Mouse (Mus musculus) brown adipose tissue, adult 24 weeks (tissue): ENCODE measurements at regions not wholly inside any gene's neighbourhood (a gene's known extent, or its start where the extent isn't known, plus 50 kb on each side); places are given as distances from the start of the nearest gene placed in this dataset.
"Not testable (repeated sequence)": the region's sequence is repeated elsewhere in the genome, so short reads cannot be mapped to it uniquely, and the experiment has no call there.

Experiments used
- H3K27ac ChIP-seq: fragments of 200-500 bp; replicated peaks from 2 replicates; pipeline ENCODE4 v1.5.1; 2012; ENCODE audit warnings: low read depth, mild to moderate bottlenecking, low read length
- H3K4me1 ChIP-seq: fragments of 200-500 bp; 2 replicates; pipeline ENCODE4 v1.6.1; 2012; ENCODE audit warnings: low read length, mixed read lengths; ENCODE audit not compliant: control insufficient read depth, insufficient read depth, insufficient read length
- H3K4me3 ChIP-seq: fragments of 200-500 bp; 2 replicates; pipeline ENCODE4 v1.5.1; 2012; ENCODE audit warnings: low read depth, mild to moderate bottlenecking, low read length, moderate library complexity; ENCODE audit not compliant: insufficient read depth

DNA sequence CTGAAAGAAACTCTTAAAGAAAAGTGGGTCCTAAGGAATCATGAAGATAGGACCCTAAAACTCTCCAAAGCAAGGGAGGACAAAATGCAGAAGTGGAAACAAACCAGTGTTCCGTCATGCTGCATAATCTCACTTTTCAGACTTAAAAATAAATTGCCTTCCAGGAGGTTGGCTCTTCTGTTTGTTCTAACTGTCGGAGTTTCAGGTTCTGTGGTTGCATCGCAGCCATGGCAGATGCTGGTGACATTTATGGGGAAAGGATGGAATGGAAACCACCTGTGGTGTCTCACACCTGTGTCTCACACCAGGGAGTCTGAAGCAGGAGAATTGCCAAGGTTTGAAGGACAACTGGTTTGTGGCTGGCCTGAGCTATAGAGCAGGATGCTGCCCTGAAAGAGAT, 50.9 kb upstream of the Hivep1 start:
- H3K4me3 ChIP-seq = no peak overlapping the region
- no peak overlapping the region for H3K27ac ChIP-seq
- no peaks in the 10 kb centered on the region for H3K4me1 ChIP-seq

DNA sequence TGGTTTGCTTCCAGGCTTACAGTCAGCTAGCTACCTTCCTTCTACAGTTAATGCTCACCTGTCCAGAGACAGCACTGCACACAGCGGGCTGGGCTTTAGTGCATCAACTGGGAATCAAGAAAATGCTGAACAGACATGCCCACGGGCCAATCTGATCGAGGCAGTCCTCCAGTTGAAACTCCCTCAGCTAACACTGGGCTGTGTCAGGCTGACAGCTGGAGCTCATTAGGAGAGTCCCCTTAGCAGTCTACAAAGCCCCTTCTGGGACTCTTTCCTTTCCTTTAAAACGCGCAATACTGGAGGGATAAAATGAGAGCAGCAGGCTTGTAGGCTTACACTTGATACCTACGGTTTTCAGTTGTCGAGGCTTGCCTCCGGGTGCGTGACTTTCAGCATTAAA, 53.9 kb upstream of the Hivep1 start:
- Histone ChIP-seq H3K4me3 (no peak overlapping the region), H3K27ac (no peak overlapping the region), H3K4me1 (no peaks in the 10 kb centered on the region)

DNA sequence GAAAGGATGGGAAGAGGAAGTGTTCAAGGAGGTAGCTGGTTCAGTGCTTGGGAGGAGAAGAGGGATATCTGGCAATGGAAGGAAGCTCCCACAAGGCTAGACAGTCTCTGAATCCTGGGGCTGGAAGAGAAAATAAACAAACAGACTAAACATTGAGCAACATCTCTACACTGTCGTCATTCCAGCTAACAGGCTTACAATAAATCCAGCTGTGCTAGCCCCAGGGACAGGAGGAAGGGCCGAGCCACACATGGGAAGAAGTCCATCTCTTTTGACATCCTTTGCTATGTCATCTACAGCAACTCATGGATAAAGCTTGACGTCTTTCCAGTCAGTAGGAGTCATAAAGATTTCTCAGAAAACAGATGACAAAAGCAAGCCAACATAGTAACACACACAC, 57.7 kb upstream of the Hivep1 start:
- Histone ChIP-seq H3K4me1 (no peaks in the 10 kb centered on the region), H3K4me3 (no peak overlapping the region), H3K27ac (no peak overlapping the region)

DNA sequence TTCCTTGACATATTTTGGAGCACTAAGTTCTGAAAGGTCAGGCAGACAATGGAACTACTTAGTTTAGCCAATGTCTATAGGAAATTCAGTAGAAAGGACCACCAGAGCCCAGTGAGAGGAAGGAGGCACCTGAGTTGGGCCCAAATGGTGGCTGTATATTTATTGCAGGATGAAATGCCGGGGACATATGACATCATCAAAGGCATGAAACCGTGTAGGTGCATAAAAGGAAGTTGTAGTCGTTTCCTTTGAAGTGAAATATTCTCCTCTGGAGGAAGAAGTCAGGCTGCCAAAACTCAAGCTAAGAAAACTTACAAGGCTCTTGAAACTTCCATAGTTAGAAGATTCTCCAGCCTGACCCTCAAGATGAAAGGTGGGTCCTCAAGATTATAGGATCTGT, 75.9 kb upstream of the Hivep1 start:
- Histone ChIP-seq H3K4me1 (no peaks in the 10 kb centered on the region), H3K4me3 (no peak overlapping the region), H3K27ac (no peak overlapping the region)

DNA sequence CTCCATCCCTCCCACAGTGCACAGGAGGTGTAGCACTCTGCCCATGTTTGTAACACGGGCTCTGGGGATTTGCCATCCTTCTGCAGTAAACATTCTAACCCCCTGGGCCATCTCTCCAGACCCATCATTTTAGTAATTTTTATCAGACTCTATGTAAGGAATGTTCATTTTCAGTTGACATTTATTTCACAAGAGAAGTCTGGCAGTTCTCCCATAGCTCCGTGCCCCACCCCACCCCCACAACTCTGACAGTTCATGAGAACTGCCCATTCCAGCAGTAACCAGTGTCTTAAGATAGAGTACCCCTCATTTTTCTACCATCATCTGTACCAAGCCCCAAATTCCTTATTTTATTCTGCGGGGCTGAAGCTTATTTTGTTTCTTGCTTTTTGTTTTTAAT, 88.9 kb upstream of the Hivep1 start:
- Histone ChIP-seq H3K4me1 (no peaks in the 10 kb centered on the region), H3K4me3 (no peak overlapping the region), H3K27ac (no peak overlapping the region)

DNA sequence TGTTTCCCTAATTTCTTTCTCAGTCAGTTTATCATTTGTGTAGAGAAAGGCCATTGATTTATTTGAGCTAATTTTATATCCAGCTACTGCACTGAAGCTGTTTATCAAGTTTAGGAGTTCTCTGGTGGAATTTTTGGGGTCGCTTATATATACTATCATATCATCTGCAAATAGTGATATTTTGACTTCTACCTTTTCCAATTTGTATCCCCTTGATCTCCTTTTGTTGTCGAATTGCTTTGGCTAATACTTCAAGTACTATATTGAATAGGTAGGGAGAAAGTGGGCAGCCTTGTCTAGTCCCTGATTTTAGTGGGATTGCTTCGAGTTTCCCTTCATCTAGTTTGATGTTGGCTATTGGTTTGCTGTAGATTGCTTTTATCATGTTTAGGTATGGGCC, 90.9 kb upstream of the Hivep1 start:
- not testable (repeated sequence) for H3K27ac ChIP-seq, H3K4me3 ChIP-seq, H3K4me1 ChIP-seq

DNA sequence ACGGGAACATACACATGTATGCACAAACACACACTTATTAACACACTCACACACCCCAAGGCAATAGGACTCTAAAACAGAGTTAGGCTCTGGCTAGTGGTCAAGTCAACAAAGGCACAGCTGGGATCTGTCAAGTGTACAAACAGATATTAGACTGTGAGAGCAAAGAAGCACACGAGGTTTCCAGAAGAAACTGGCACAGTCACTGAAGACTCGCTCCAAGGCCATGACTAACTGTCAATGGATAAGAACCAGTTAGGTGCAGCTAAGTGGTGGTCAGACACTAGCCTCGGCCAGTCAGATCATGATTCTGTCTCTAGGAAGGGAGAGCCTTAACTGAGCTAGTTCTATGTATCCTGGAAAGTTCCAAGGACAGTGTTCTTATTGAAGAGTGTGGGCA, 93.9 kb upstream of the Hivep1 start:
- H3K4me3 ChIP-seq = no peak overlapping the region
- H3K27ac ChIP-seq = no peak overlapping the region
- H3K4me1 ChIP-seq = no peaks in the 10 kb centered on the region

DNA sequence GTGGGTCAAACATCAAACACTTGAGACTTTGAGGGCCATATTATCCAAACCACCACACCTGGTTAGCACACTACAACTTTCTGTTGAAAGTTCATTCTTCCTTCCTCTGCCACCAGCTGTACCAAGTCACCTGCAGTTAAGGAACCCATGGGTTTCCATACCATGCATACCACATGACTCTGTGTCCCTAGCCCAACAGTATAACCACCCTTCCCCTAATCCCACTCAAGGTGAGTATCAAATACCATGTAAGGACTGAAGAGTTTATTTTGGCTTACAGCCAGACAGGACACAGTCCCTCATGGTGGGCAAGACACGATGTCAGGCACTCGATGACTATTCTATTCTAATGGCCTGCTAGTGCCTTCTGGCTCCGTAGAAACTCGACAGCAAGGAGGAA, 95.9 kb upstream of the Hivep1 start:
- no peaks in the 10 kb centered on the region for H3K4me1 ChIP-seq

DNA sequence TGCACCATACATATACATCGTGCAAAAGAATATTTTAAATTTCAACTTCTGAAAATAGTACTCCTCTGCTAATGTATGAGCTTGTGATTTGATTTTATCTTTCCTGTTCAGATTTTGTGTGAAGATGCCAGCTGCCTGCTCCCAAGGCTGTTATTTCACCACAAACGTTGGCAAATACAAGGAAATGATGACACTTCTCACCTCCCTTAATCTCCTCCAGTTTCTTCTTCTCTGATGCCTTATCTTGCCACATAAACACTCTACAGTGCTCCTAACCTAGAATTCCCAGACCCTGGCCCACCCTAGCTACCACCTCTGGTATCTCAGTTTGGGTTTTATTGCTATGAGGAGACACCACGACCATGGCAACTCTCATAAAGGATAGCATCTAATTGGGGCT, 96.6 kb upstream of the Hivep1 start:
- H3K4me1 ChIP-seq = no peaks in the 10 kb centered on the region
- H3K4me3 ChIP-seq = no peak overlapping the region
- no peak overlapping the region for H3K27ac ChIP-seq

More for the DNA sequence above, 95.9 kb upstream of the Hivep1 start:
- no peak overlapping the region for H3K27ac ChIP-seq
- no peak overlapping the region for H3K4me3 ChIP-seq

DNA sequence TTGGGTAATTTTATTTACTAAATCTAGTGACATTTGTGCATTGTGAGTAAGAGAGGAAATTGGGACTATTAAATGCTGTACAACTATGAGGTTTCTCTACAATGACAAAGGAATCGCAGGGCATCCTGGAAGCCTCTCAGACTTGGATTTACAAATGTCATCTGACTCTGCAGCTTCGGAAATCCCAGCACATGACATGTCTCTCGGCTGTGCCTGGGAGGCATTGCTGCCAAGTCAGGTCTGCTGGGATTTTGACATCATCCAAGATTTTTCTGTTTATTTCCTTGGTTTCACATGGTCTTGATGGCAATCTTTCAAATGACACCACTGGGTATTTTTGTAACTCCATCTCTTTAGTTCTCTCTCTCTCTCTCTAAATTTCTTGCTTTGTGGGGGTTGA, 99.4 kb upstream of the Hivep1 start:
- H3K4me1 ChIP-seq = no peaks in the 10 kb centered on the region
- no peak overlapping the region for H3K4me3 ChIP-seq
- no peak overlapping the region for H3K27ac ChIP-seq

DNA sequence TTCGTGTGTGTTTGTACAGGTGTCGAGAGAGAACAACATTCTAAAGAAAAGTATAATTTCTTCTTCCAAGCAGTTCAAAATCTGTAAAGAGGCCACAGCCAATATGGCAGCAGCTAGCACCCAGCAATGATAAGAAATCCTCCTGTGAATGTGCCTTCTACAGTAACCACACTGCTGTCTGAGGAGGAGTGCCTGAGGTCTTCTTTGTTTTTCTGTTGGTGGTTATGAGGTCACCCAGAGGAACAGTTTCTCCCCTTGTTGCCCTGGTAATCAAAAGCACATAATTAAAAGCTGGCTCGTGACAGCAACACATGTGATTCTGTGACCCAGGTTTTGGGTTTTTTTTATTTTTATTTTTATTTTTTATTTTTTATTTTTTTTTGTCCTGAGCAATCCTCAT, 100.8 kb upstream of the Adtrp start:
- H3K27ac ChIP-seq = no peak overlapping the region
- H3K4me1 ChIP-seq = no peaks in the 10 kb centered on the region
- H3K4me3 ChIP-seq = no peak overlapping the region

DNA sequence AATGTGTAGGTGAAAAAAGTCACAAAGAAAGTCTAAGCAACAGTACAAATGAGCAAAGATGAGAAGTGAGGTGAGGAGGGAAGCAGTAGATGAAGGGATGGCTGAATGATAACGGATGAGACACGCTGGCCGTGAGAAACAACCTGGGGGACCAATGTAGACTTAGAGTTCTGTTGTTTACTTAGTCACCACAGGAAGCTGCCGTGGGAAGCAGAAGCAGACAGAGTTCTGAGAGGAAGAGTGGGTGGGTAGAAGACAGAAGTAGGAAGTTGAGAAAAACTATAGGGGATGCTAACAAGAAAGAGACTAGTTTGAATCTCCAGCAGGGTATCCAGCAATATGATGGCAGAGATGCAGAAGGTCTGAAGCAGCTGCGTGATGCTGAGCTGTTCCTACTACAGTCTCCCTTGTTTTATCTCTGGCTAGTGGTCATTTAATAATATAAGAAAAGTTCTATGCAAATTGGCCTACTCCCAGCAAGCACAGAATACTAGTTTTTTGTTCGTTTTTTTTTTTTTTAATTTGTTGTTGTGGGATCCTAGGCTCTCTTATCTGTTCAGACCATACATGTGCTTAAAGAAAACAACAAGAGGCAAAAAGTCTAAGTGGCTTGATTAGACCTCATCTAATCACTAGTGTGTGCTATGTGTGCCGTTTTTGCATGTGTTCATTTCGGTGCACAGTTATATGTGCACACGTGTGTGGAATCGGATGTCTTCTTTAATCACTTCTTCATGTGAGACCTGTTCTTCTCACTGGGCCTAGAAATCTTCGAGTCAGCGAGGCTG, 85.0 kb upstream of the Adtrp start:
- Histone ChIP-seq H3K27ac (no peak overlapping the region), H3K4me1 (no peaks in the 10 kb centered on the region), H3K4me3 (no peak overlapping the region)

DNA sequence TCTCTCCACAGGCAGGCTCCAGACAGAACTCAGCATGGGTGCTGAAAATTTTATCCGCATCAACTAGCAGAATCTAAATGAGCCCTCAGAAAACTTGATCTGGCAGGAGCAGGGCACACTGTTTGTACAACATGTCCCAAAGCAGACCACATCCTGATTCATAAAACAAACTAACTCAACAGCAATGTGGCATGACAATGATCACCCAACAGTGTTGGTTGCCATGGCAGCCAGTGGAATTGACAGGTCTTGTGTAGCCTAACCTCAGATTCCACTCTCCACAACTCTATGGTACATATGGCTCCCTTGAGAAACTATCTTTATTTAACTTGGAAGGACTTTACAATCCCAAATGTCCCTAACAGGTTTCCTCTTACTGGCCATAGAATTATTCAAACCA, 82.3 kb upstream of the Adtrp start:
- Histone ChIP-seq H3K27ac (no peak overlapping the region), H3K4me1 (no peaks in the 10 kb centered on the region), H3K4me3 (no peak overlapping the region)

DNA sequence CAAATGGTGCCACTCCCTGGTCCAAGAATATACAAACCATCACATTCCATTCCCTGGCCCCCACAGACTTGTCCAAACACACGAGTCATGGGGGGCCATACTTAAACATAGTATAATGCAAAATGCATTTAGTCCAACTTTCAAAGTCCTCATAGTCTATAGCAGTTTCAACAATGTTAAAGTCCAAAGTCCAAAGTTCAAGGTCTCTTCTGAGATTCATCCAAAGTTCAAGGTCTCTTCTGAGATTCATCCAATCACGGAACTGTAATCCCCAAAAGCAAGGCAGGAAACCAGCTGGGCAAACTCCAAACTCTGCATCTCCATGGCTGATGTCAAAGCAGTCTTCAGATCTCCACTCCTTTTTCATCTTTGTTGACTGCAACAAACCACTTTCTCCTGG, 78.4 kb upstream of the Adtrp start:
- not testable (repeated sequence) for H3K4me3 ChIP-seq, H3K27ac ChIP-seq, H3K4me1 ChIP-seq

DNA sequence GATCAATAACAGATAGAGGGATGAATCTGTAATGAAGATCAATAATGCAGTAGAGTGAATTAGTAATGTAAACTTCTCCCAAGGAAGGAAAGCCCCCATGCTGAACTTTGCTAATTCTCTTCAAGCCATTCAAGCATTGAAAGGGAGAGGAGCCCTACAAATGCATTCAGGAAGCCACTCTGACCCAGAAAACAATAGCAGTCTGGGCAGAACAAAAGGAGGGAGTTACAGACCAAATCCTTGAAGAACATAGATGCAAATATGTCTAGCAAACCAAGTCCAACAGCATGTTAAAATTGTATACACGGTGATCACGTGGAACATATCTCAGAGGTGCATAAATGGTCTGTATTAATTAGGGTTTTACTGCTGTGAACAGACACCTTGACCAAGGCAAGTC, 77.7 kb upstream of the Adtrp start:
- Histone ChIP-seq H3K4me3 (no peak overlapping the region), H3K4me1 (no peaks in the 10 kb centered on the region), H3K27ac (no peak overlapping the region)

DNA sequence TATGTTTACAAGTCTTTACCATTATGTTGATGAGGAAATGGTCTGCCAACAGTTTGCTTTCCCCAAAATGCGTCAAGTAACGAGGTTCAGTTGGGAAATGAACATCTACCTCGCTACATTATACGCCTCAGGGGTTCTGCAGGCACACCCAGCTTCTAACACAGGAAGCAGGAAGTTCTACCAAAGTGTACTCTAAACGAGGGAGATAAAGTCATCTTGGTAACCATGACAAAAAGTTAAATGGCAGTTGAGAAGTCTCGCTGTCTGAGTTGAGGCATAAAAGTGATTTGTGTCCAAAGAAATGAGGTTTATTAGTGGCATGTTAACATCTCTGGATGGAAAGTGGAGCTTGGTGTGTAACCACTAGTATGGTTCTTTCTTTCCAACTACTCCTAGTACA, 73.7 kb upstream of the Adtrp start:
- no peak overlapping the region for H3K4me3 ChIP-seq
- no peak overlapping the region for H3K27ac ChIP-seq
- H3K4me1 ChIP-seq = no peaks in the 10 kb centered on the region

DNA sequence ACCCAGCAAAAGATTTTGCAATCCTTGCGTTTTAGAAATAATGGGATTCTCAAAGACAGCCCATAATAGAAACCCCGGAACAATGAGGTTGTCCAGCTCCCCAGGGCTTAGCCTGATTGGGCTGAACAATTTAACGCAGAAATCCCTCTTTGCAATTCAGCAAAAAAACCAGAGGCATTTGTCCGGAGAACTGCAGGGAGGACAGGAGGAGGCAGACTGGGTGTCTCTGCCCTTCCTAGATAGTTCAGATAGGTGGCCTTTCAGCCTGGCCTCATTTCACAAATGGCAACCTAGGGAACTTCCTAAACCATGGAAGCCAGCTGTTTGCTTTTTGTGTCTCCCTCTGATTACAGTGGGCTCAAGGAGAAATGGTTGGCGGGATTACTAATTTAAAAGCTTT, 71.0 kb upstream of the Adtrp start:
- no peak overlapping the region for H3K27ac ChIP-seq
- no peak overlapping the region for H3K4me3 ChIP-seq
- H3K4me1 ChIP-seq = no peaks in the 10 kb centered on the region
